Mouse (Mus musculus): ENCODE data around the gene Ggt6. TPM values are rescaled to one million over a fixed set of nuclear protein-coding genes. Genes with fewer than 3 reads are reported as not detected.

The Ggt6 gene
- polyA plus RNA-seq, 1 experiment from 2014 or later, result not detected

DNA sequence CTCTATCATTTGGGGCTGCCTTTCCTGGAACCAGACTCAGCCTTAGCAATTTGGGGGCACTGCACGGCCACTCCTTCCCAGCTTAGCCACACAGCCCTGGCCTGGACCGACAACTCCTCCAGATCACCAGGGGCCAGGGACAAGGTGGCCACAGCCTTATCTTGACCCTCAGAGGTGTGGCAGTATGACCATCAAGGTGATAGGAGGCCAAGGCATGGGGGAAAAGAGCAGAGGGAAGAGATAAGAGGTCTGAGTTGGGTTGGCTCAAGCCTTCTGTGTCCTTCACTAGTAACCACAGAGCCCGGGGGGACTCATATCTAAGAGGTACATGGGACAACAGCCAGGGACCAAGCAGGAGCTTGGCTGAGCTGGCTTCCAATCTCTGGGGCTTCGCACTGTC is 46.6 kb downstream of the Ggt6 start:
- ATAC-seq, result no peak
- 85% methylated on average over 4 of the region's 4 CpGs for WGBS
- H3K9me3 ChIP-seq (replicated peaks; ENCODE audit: control insufficient read depth, low read length), result no peaks in the 10 kb centered on the region
- H3K9ac ChIP-seq (ENCODE audit: low read length), result no peak overlapping the region
- H3K4me2 ChIP-seq (ENCODE audit: low read length), result no peak overlapping the region
- H3K27me3 ChIP-seq (replicated peaks; ENCODE audit: control insufficient read depth, insufficient read depth, low read length), result no peaks in the 10 kb centered on the region
- no peaks in the 10 kb centered on the region for H3K36me3 ChIP-seq (ENCODE audit: control insufficient read depth, insufficient read depth, low read length)
- no peak overlapping the region for H3K27ac ChIP-seq (ENCODE audit: low read depth, low read length)
- peaks cover 9% of the 10 kb centered on the region for H3K4me1 ChIP-seq (ENCODE audit: control insufficient read depth, insufficient read depth, low read length)
- no peak overlapping the region for H3K4me3 ChIP-seq (ENCODE audit: low read depth, low read length)
- DNase-seq (ENCODE audit: low spot score), result no peak

DNA sequence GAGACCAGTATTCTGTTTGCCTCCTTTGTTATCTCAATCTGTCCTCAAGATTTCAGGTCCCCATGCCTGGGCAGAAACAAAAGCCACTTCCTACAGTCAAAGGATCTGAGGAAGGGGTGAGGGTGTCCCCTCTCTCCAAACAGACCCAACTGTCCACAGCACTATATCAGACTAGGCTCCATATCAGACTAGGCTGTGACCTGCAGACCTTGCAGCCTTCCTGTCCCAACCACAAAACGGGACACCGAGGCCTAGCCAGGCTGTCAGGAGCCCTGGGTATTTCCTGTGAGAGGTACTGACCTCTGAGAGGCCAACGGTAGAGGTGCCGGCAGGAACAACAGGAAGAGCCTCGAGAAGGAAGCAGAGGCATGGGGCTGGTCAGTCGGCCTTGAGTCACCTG is 49.2 kb downstream of the Ggt6 start:
- Histone ChIP-seq H3K9me3 (replicated peaks; ENCODE audit: control insufficient read depth, low read length) (no peaks in the 10 kb centered on the region), H3K36me3 (ENCODE audit: control insufficient read depth, insufficient read depth, low read length) (no peaks in the 10 kb centered on the region), H3K9ac (ENCODE audit: low read length) (no peak overlapping the region), H3K4me3 (ENCODE audit: low read depth, low read length) (no peak overlapping the region), H3K27ac (ENCODE audit: low read depth, low read length) (0 out of 2 replicates have a peak overlapping the region, but pooled peaks have one; percentile 44), H3K4me1 (ENCODE audit: control insufficient read depth, insufficient read depth, low read length) (peaks cover 9% of the 10 kb centered on the region), H3K27me3 (replicated peaks; ENCODE audit: control insufficient read depth, insufficient read depth, low read length) (no peaks in the 10 kb centered on the region; the same call in 1 of the 2 replicates), H3K4me2 (ENCODE audit: low read length) (no peak overlapping the region)
- WGBS, result 82% methylated on average over 6 of the region's 6 CpGs
- DNase-seq (ENCODE audit: low spot score) (no peak), ATAC-seq (no peak)

- no peaks in the 10 kb centered on the region for H3K36me3 ChIP-seq (ENCODE audit: control insufficient read depth, insufficient read depth, low read length)
- no peak for ATAC-seq
- H3K27ac ChIP-seq (ENCODE audit: low read depth, low read length), result peak overlapping the region; percentile 44; the same call in 1 of the 2 replicates
- H3K4me1 ChIP-seq (ENCODE audit: control insufficient read depth, insufficient read depth, low read length), result peaks cover 9% of the 10 kb centered on the region
- no peak overlapping the region for H3K4me3 ChIP-seq (ENCODE audit: low read depth, low read length)
- H3K9me3 ChIP-seq (replicated peaks; ENCODE audit: control insufficient read depth, low read length), result no peaks in the 10 kb centered on the region
- WGBS, result 40% methylated on average over 5 of the region's 5 CpGs
- no peak overlapping the region for H3K4me2 ChIP-seq (ENCODE audit: low read length)
- peak; percentile 77 for DNase-seq (ENCODE audit: low spot score)
- H3K9ac ChIP-seq (ENCODE audit: low read length), result no peak overlapping the region
- no peaks in the 10 kb centered on the region; the same call in 1 of the 2 replicates for H3K27me3 ChIP-seq (replicated peaks; ENCODE audit: control insufficient read depth, insufficient read depth, low read length)
Measured at GRCm38 (mm10) chr11:72485157-72485556, 49.8 kb downstream of the Ggt6 start.

DNA sequence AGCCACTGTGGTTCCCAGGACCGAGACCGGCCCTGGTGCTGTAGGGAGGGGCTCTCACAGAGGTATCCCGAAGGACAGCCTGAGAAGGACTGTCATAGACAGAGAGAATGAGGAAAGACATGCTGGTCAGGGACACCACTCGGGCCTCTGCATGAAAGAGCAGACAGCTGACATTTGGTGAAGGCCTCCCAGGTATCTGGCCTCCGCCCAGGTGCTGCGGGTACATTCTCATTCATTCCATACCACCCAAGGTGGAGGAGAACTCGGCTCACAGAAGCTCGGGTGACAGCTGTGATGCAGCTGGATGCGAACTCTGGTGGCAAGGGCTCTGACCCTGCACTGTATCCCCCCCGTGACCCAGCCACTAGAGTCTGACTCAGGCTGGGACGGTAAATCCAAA is 50.6 kb downstream of the Ggt6 start:
- no peak overlapping the region for H3K4me2 ChIP-seq (ENCODE audit: low read length)
- peaks cover 2% of the 10 kb centered on the region; the same call in 1 of the 2 replicates for H3K27me3 ChIP-seq (replicated peaks; ENCODE audit: control insufficient read depth, insufficient read depth, low read length)
- H3K4me1 ChIP-seq (ENCODE audit: control insufficient read depth, insufficient read depth, low read length), result peaks cover 9% of the 10 kb centered on the region
- H3K4me3 ChIP-seq (ENCODE audit: low read depth, low read length), result no peak overlapping the region
- no peak overlapping the region for H3K9ac ChIP-seq (ENCODE audit: low read length)
- 73% methylated on average over 11 of the region's 11 CpGs for WGBS
- DNase-seq (ENCODE audit: low spot score) (no peak), ATAC-seq (no peak)
- H3K9me3 ChIP-seq (replicated peaks; ENCODE audit: control insufficient read depth, low read length), result no peaks in the 10 kb centered on the region
- H3K27ac ChIP-seq (ENCODE audit: low read depth, low read length), result no peak overlapping the region
- H3K36me3 ChIP-seq (ENCODE audit: control insufficient read depth, insufficient read depth, low read length), result no peaks in the 10 kb centered on the region

GRCm38 (mm10) chr11:72487171-72487570 is 51.8 kb downstream of the Ggt6 start:
- Histone ChIP-seq H3K9me3 (replicated peaks; ENCODE audit: control insufficient read depth, low read length) (no peaks in the 10 kb centered on the region), H3K9ac (ENCODE audit: low read length) (no peak overlapping the region), H3K27me3 (replicated peaks; ENCODE audit: control insufficient read depth, insufficient read depth, low read length) (peaks cover 2% of the 10 kb centered on the region; the same call in 1 of the 2 replicates), H3K4me2 (ENCODE audit: low read length) (peak overlapping the region; percentile 85), H3K4me3 (ENCODE audit: low read depth, low read length) (no peak overlapping the region), H3K27ac (ENCODE audit: low read depth, low read length) (no peak overlapping the region), H3K4me1 (ENCODE audit: control insufficient read depth, insufficient read depth, low read length) (peaks cover 9% of the 10 kb centered on the region), H3K36me3 (ENCODE audit: control insufficient read depth, insufficient read depth, low read length) (no peaks in the 10 kb centered on the region)
- ATAC-seq (no peak), DNase-seq (ENCODE audit: low spot score) (no peak)
- WGBS, result 71% methylated on average over 5 of the region's 5 CpGs

- H3K4me2 ChIP-seq (ENCODE audit: low read length), result peak overlapping the region; percentile 85
- no peak for ATAC-seq
- 84% methylated on average over 2 of the region's 2 CpGs for WGBS
- H3K4me3 ChIP-seq (ENCODE audit: low read depth, low read length), result peak overlapping the region; percentile 63; the same call in 1 of the 2 replicates
- no peaks in the 10 kb centered on the region for H3K36me3 ChIP-seq (ENCODE audit: control insufficient read depth, insufficient read depth, low read length)
- peaks cover 2% of the 10 kb centered on the region; the same call in 1 of the 2 replicates for H3K27me3 ChIP-seq (replicated peaks; ENCODE audit: control insufficient read depth, insufficient read depth, low read length)
- peaks cover 9% of the 10 kb centered on the region for H3K4me1 ChIP-seq (ENCODE audit: control insufficient read depth, insufficient read depth, low read length)
- DNase-seq (ENCODE audit: low spot score), result no peak
- H3K27ac ChIP-seq (ENCODE audit: low read depth, low read length), result no peak overlapping the region
- peak overlapping the region; percentile 86 for H3K9ac ChIP-seq (ENCODE audit: low read length)
- no peaks in the 10 kb centered on the region for H3K9me3 ChIP-seq (replicated peaks; ENCODE audit: control insufficient read depth, low read length)
Measured at GRCm38 (mm10) chr11:72487739-72488138, 52.4 kb downstream of the Ggt6 start.

Small RNA genes lying within 50 kb of the gene (microRNA-seq; reads per million reads assigned to microRNA genes)
- gene Mir6338, result not detected

Other genes with a start within 250 kb of the Ggt6 start
- 0.07 and 0.15 TPM in 2 replicates for gene Gm43951, start 228.7 kb upstream of the Ggt6 start, polyA plus RNA-seq (2014; fragmentation: Nextera tagmentation; extraction: Ambion mirVana)
- 12.8 and 19.9 TPM in 2 replicates for gene 4933427D14Rik, start 228.1 kb upstream of the Ggt6 start, polyA plus RNA-seq (2014; fragmentation: Nextera tagmentation; extraction: Ambion mirVana)
- gene Txndc17, start 228.0 kb upstream of the Ggt6 start, polyA plus RNA-seq (2014; fragmentation: Nextera tagmentation; extraction: Ambion mirVana), result 118 and 131 TPM in 2 replicates
- 64.7 and 69.6 TPM in 2 replicates for gene Med31, start 219.9 kb upstream of the Ggt6 start, polyA plus RNA-seq (2014; fragmentation: Nextera tagmentation; extraction: Ambion mirVana)
- 0.24 and 0.51 TPM in 2 replicates for gene Slc13a5, start 168.3 kb upstream of the Ggt6 start, polyA plus RNA-seq (2014; fragmentation: Nextera tagmentation; extraction: Ambion mirVana)
- gene Xaf1, start 133.9 kb upstream of the Ggt6 start, polyA plus RNA-seq (2014; fragmentation: Nextera tagmentation; extraction: Ambion mirVana), result 1.1 TPM in 2 replicates
- gene Fbxo39, start 121.1 kb upstream of the Ggt6 start, polyA plus RNA-seq (2014; fragmentation: Nextera tagmentation; extraction: Ambion mirVana), result not detected in 2 replicates
- 10.4 and 10.5 TPM in 2 replicates for gene Tekt1, start 73.1 kb upstream of the Ggt6 start, polyA plus RNA-seq (2014; fragmentation: Nextera tagmentation; extraction: Ambion mirVana)
- 1.4 and 1.6 TPM in 2 replicates for gene Smtnl2, start 23.8 kb upstream of the Ggt6 start, polyA plus RNA-seq (2014; fragmentation: Nextera tagmentation; extraction: Ambion mirVana)
- gene Mybbp1a, start 5.8 kb downstream of the Ggt6 start, polyA plus RNA-seq (2014; fragmentation: Nextera tagmentation; extraction: Ambion mirVana), result 80.5 and 82.1 TPM in 2 replicates
- gene Spns2, start 54.4 kb downstream of the Ggt6 start, polyA plus RNA-seq (2014; fragmentation: Nextera tagmentation; extraction: Ambion mirVana), result 4.6 and 5.8 TPM in 2 replicates
- 0.10 and 0.16 TPM in 2 replicates for gene Spns3, start 115.0 kb downstream of the Ggt6 start, polyA plus RNA-seq (2014; fragmentation: Nextera tagmentation; extraction: Ambion mirVana)
- gene Ube2g1, start 171.8 kb downstream of the Ggt6 start, polyA plus RNA-seq (2014; fragmentation: Nextera tagmentation; extraction: Ambion mirVana), result 100 and 120 TPM in 2 replicates